Mouse (Mus musculus) CH12.LX (cell line): ENCODE results near the gene Kalrn. TPM values are rescaled to one million over a fixed set of nuclear protein-coding genes. Genes with fewer than 3 reads are reported as not detected.

Source experiments
- DNase-seq: peaks from one replicate; pipeline ENCODE4 v3.0.0-alpha.2; 2013; ENCODE audit errors: extremely low read depth
- H3K27ac ChIP-seq: 2 replicates; pipeline ENCODE4 v1.5.1; 2012; ENCODE audit warnings: low read depth, mild to moderate bottlenecking, control low read depth, moderate library complexity; ENCODE audit not compliant: insufficient read depth
- H3K27me3 ChIP-seq: replicated peaks from 2 replicates; pipeline ENCODE3; 2012; ENCODE audit warnings: inconsistent platforms
- H3K36me3 ChIP-seq, 2 experiments: replicated peaks in 1 of 2; 2 replicates each; pipeline versions ENCODE3 to v1.6.1; 2012; ENCODE audit warnings: inconsistent platforms in 1 of 2, low read length in 1 of 2, mild to moderate bottlenecking in 1 of 2, mixed read lengths in 1 of 2, moderate library complexity in 1 of 2; ENCODE audit not compliant: control insufficient read depth in 1 of 2, insufficient read depth in 1 of 2
- H3K4me1 ChIP-seq, 2 experiments: 2 replicates each; pipeline ENCODE4 v1.6.1; 2012; ENCODE audit warnings: inconsistent platforms in 1 of 2, moderate library complexity in 1 of 2; ENCODE audit not compliant: insufficient read depth in 2 of 2, control insufficient read depth in 1 of 2
- H3K4me2 ChIP-seq: 2 replicates; pipeline ENCODE4 v1.6.1; 2012; ENCODE audit warnings: low read depth, mild to moderate bottlenecking, control low read depth; ENCODE audit not compliant: poor library complexity, insufficient read depth, severe bottlenecking
- H3K4me3 ChIP-seq, 3 experiments: fragments of 150-350 bp in 1 of 3; sonication (generic) in 1 of 3; replicated peaks in 1 of 3; 2 replicates each; pipeline versions ENCODE3 to v1.5.1; 2011 to 2012; ENCODE audit warnings: low read depth in 2 of 3, low read length in 2 of 3, mild to moderate bottlenecking in 2 of 3, moderate library complexity in 2 of 3, control low read depth in 1 of 3, improper control_type of control experiment in 1 of 3, inconsistent platforms in 1 of 3, mixed read lengths in 1 of 3; ENCODE audit not compliant: poor library complexity in 1 of 3
- H3K79me2 ChIP-seq: replicated peaks from 2 replicates; pipeline ENCODE4 v1.6.1; 2012; ENCODE audit warnings: mild to moderate bottlenecking, moderate library complexity; ENCODE audit not compliant: control insufficient read depth, poor library complexity, insufficient read depth, severe bottlenecking; ENCODE audit errors: extremely low read depth
- H3K9ac ChIP-seq: 2 replicates; pipeline ENCODE4 v1.6.1; 2012; ENCODE audit warnings: low read depth, mild to moderate bottlenecking, control low read depth, moderate library complexity; ENCODE audit not compliant: insufficient read depth
- H3K9me3 ChIP-seq: replicated peaks from 2 replicates; pipeline ENCODE3; 2012; ENCODE audit warnings: low read length, inconsistent platforms, mixed read lengths
- CHD2 ChIP-seq: IDR thresholded peaks from 2 replicates; pipeline ENCODE4 v1.6.1; 2011; ENCODE audit warnings: low read length, improper control_type of control experiment
- CTCF ChIP-seq, 2 experiments: IDR thresholded peaks in 1 of 2; conservative IDR thresholded peaks in 1 of 2; 2 replicates each; pipeline ENCODE4 v1.5.1; 2011 to 2012; ENCODE audit warnings: low read depth in 2 of 2, low read length in 2 of 2, improper control_type of control experiment in 1 of 2, inconsistent platforms in 1 of 2, mild to moderate bottlenecking in 1 of 2, moderate library complexity in 1 of 2
- JUND ChIP-seq: conservative IDR thresholded peaks from 2 replicates; pipeline ENCODE4 v1.6.1; 2011; ENCODE audit warnings: low read depth, low read length, improper control_type of control experiment
- KAT2A ChIP-seq: IDR thresholded peaks from 2 replicates; pipeline ENCODE4 v1.6.1; 2012; ENCODE audit warnings: low read length, improper control_type of control experiment, inconsistent platforms; ENCODE audit not compliant: insufficient replicate concordance
- MAFK ChIP-seq: IDR thresholded peaks from 2 replicates; pipeline ENCODE4 v1.6.1; 2011; ENCODE audit warnings: low read length, improper control_type of control experiment; ENCODE audit not compliant: insufficient replicate concordance
- MEF2A ChIP-seq: IDR thresholded peaks from 2 replicates; pipeline ENCODE4 v1.6.1; 2014; ENCODE audit warnings: low read depth, mild to moderate bottlenecking, inconsistent platforms, low read length, improper control_type of control experiment, borderline replicate concordance
- MXI1 ChIP-seq: IDR thresholded peaks from 2 replicates; pipeline ENCODE4 v1.6.1; 2011; ENCODE audit warnings: mild to moderate bottlenecking, low read depth, low read length, improper control_type of control experiment
- NELFE ChIP-seq: IDR thresholded peaks from 2 replicates; pipeline ENCODE4 v1.6.1; 2011; ENCODE audit warnings: low read depth, low read length, improper control_type of control experiment
- NRF1 ChIP-seq: IDR thresholded peaks from 2 replicates; pipeline ENCODE4 v1.6.1; 2014; ENCODE audit warnings: low read depth, mild to moderate bottlenecking, inconsistent platforms, low read length, improper control_type of control experiment, moderate library complexity
- POLR2AphosphoS2 ChIP-seq: IDR thresholded peaks from 2 replicates; pipeline ENCODE4 v1.6.1; 2011; ENCODE audit warnings: low read depth, low read length, improper control_type of control experiment
- RAD21 ChIP-seq: IDR thresholded peaks from 2 replicates; pipeline ENCODE4 v1.6.1; 2011; ENCODE audit warnings: low read depth, mild to moderate bottlenecking, low read length, improper control_type of control experiment, moderate library complexity
- RCOR1 ChIP-seq: conservative IDR thresholded peaks from 2 replicates; pipeline ENCODE4 v1.6.1; 2012; ENCODE audit warnings: low read depth, mild to moderate bottlenecking, inconsistent platforms, low read length, improper control_type of control experiment
- SIN3A ChIP-seq: IDR thresholded peaks from 2 replicates; pipeline ENCODE4 v1.6.1; 2012; ENCODE audit warnings: low read length, improper control_type of control experiment, inconsistent platforms
- SMC3 ChIP-seq: IDR thresholded peaks from 2 replicates; pipeline ENCODE4 v1.6.1; 2011; ENCODE audit warnings: low read depth, low read length, improper control_type of control experiment
- TBP ChIP-seq: conservative IDR thresholded peaks from 2 replicates; pipeline ENCODE4 v1.6.1; 2011; ENCODE audit warnings: low read depth, low read length, improper control_type of control experiment
- UBTF ChIP-seq: IDR thresholded peaks from 2 replicates; pipeline ENCODE4 v1.6.1; 2012; ENCODE audit warnings: low read depth, mild to moderate bottlenecking, inconsistent platforms, low read length, improper control_type of control experiment, moderate library complexity
- USF2 ChIP-seq: conservative IDR thresholded peaks from 2 replicates; pipeline ENCODE4 v1.6.1; 2011; ENCODE audit warnings: low read depth, low read length, improper control_type of control experiment
- ZKSCAN1 ChIP-seq: IDR thresholded peaks from 2 replicates; pipeline ENCODE4 v1.6.1; 2012; ENCODE audit warnings: low read depth, inconsistent platforms, low read length, improper control_type of control experiment, borderline replicate concordance
- ZMIZ1 ChIP-seq: IDR thresholded peaks from 2 replicates; pipeline ENCODE4 v1.6.1; 2012; ENCODE audit warnings: low read depth, mild to moderate bottlenecking, inconsistent platforms, low read length, improper control_type of control experiment
- dilution Hi-C: fragments of 300-500 bp; cut with MboI; formaldehyde crosslinking; loops from 2 replicates; pipeline ENCODE4 v1.14.3; 2020; ENCODE audit warnings: low sequenced_read_pairs; ENCODE audit not compliant: extremely low pct_unique_long_range_greater_than_20kb, extremely low pct_ligation_motif_present
- in situ Hi-C: fragments of 300-500 bp; cut with MboI; formaldehyde crosslinking; loops from 3 replicates; pipeline ENCODE4 v1.14.3; 2019; ENCODE audit warnings: low sequenced_read_pairs, low pct_ligation_motif_present, low pct_unique_long_range_greater_than_20kb, mixed read lengths
- polyA plus RNA-seq: library from polyadenylated mRNA; unstranded; fragments of >175 nt; gene quantifications from 2 replicates; pipeline ENCODE4 v1.2.1, GENCODE M21; 2012; ENCODE audit warnings: low read depth; ENCODE audit not compliant: insufficient read length
- total RNA-seq, 2 experiments: library from RNA; depleted of rRNA; stranded (reverse); fragments of 300-350 nt in 1 of 2; fragments of >200 nt in 1 of 2; gene quantifications; 2 replicates each; pipeline ENCODE4 v1.2.3; 2012 to 2014

The Kalrn gene
- total and polyA plus RNA-seq, 3 experiments, result 0.08 to 0.09 TPM; not detected in 1

DNA sequence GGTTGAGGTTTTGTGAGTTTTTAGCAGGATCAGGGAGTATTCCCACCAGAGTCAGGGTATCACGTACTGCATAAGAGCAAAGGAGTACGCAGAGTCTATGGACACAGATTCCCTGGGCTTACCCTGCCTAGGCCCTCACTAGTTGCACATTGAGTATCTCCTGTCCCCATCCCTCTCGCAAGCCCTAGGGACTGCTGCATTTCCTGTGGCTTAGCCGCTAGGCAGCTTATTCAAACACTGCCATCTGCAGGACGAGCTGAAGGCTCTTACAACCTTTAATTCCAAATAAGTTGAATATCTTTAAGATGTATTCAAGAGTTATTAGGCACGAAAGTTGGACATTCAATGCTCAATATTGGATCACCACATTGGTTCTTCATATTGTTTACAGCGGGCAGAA is 283.7 kb downstream of the Kalrn start:
- Histone ChIP-seq H3K4me3 (no peak overlapping the region), H3K4me2 (no peak overlapping the region), H3K36me3 (no peaks in the 10 kb centered on the region), H3K27me3 (peaks cover 57% of the 10 kb centered on the region), H3K4me1 (peaks cover 3 to 11% of the 10 kb centered on the region in 2 experiments; a peak in 2 of 4 replicates), H3K27ac (no peak overlapping the region), H3K9ac (no peak overlapping the region), H3K9me3 (no peaks in the 10 kb centered on the region), H3K79me2 (no peaks in the 10 kb centered on the region)
- in situ Hi-C loops, result loop anchor here (10.0 kb wide), 1 partner anchor 165 kb away; no protein-coding TSS in a partner anchor
- DNase-seq, result peak; percentile 58
- dilution Hi-C loops, result no loop called here
- TF ChIP-seq RCOR1, result no peak
- no peak for TF ChIP-seq CHD2
- TF ChIP-seq KAT2A, result no peak
- TF ChIP-seq SMC3, result peak; percentile 85
- no peak for TF ChIP-seq JUND
- TF ChIP-seq CTCF (conservative IDR thresholded peaks at IDR 0.05 in 1 of 2, IDR thresholded peaks at IDR 0.05 in 1 of 2; ENCODE audit: low read depth in 2 of 2, low read length in 2 of 2), result peak; percentile 42 to 83; a peak in 2 of 4 replicates
- TF ChIP-seq RAD21, result peak; percentile 57

DNA sequence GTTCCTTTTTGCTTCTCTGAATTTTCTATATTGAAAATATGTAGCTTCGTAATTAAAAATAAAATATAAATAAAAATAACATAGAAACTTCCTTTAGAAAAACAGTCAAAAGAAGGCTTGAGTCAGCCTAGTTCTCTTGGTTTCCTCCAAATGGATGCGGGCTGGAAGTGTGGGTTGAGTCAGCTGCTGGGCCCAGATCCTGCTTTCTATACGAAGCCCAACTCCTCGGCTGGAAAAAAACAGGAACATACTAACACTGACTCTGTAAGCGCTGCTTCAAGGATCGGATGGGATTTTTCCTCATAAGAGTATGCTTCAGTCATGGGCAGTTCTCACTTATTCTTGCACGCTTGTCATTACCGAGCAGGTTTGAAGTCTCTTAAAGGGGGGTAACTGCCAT is 291.3 kb downstream of the Kalrn start:
- Histone ChIP-seq H3K9ac (no peak overlapping the region), H3K79me2 (no peaks in the 10 kb centered on the region), H3K4me3 (no peak overlapping the region), H3K36me3 (no peaks in the 10 kb centered on the region), H3K27ac (no peak overlapping the region), H3K4me1 (no peaks in the 10 kb centered on the region), H3K4me2 (no peak overlapping the region), H3K9me3 (no peaks in the 10 kb centered on the region), H3K27me3 (peaks cover 68% of the 10 kb centered on the region)
- dilution Hi-C loops, result no loop called here
- in situ Hi-C loops, result loop anchor here (10.0 kb wide), 1 partner anchor 157 kb away; no protein-coding TSS in a partner anchor
- no peak for DNase-seq
- TF ChIP-seq MEF2A (no peak), RAD21 (no peak), MAFK (no peak), SMC3 (no peak)

- Histone ChIP-seq H3K9ac (no peak overlapping the region), H3K9me3 (no peaks in the 10 kb centered on the region), H3K4me2 (no peak overlapping the region), H3K27me3 (peaks cover 71% of the 10 kb centered on the region), H3K4me3 (no peak overlapping the region), H3K79me2 (no peaks in the 10 kb centered on the region), H3K27ac (no peak overlapping the region), H3K36me3 (no peaks in the 10 kb centered on the region), H3K4me1 (peaks cover 0 to 3% of the 10 kb centered on the region in 2 experiments; a peak in 1 of 4 replicates)
- dilution Hi-C loops (no loop called here), in situ Hi-C loops (loop anchor here (10.0 kb wide), 2 partner anchors 75 to 155 kb away; no protein-coding TSS in a partner anchor)
- no peak for DNase-seq
- TF ChIP-seq NELFE, result no peak
- no peak for TF ChIP-seq ZMIZ1
- no peak for TF ChIP-seq UBTF
- TF ChIP-seq POLR2AphosphoS2, result no peak
- TF ChIP-seq ZKSCAN1, result no peak
- TF ChIP-seq USF2, result no peak
- TF ChIP-seq NRF1, result no peak
- no peak for TF ChIP-seq MXI1
- TF ChIP-seq SIN3A, result no peak
- TF ChIP-seq TBP, result no peak
Observed at GRCm38 (mm10) chr16:34279654-34280383, 293.5 kb downstream of the Kalrn start.
